Mouse (Mus musculus) neural tube, embryonic 15.5 days (tissue): ENCODE results near the gene Eno1. TPM values are rescaled to one million over a fixed set of nuclear protein-coding genes. Genes with fewer than 3 reads are reported as not detected.

Source experiments
- ATAC-seq: fragments of 200-750 bp; cut with Nextera tagmentation; 2 replicates; pipeline ENCODE4 v1.8.0; 2017; ENCODE audit warnings: mild to moderate bottlenecking, moderate TSS enrichment, moderate library complexity; ENCODE audit not compliant: low FRiP score
- H3K27ac ChIP-seq: fragments of 300-500 bp; sonication (generic); replicated peaks from 2 replicates; pipeline ENCODE4 v1.5.1; 2015; ENCODE audit warnings: mild to moderate bottlenecking, inconsistent platforms
- H3K27me3 ChIP-seq: fragments of 300-500 bp; sonication (generic); replicated peaks from 2 replicates; pipeline ENCODE4 v1.6.1; 2015; ENCODE audit warnings: inconsistent platforms
- H3K36me3 ChIP-seq: fragments of 300-500 bp; sonication (generic); 2 replicates; pipeline ENCODE4 v1.6.1; 2015; ENCODE audit warnings: inconsistent platforms
- H3K4me1 ChIP-seq: fragments of 300-500 bp; sonication (generic); 2 replicates; pipeline ENCODE4 v1.6.1; 2015; ENCODE audit warnings: inconsistent platforms
- H3K4me2 ChIP-seq: fragments of 300-500 bp; sonication (generic); 2 replicates; pipeline ENCODE4 v1.6.1; 2015; ENCODE audit warnings: inconsistent platforms, mild to moderate bottlenecking, moderate library complexity
- H3K4me3 ChIP-seq: fragments of 300-500 bp; sonication (generic); replicated peaks from 2 replicates; pipeline ENCODE4 v1.5.1; 2015; ENCODE audit warnings: mild to moderate bottlenecking, inconsistent platforms
- H3K9ac ChIP-seq: fragments of 300-500 bp; sonication (generic); replicated peaks from 2 replicates; pipeline ENCODE4 v1.6.1; 2015; ENCODE audit warnings: mild to moderate bottlenecking, inconsistent platforms
- H3K9me3 ChIP-seq: fragments of 300-500 bp; sonication (generic); replicated peaks from 2 replicates; pipeline ENCODE4 v1.6.1; 2016; ENCODE audit warnings: inconsistent platforms
- WGBS: fragments of 180-500 bp; shearing (Covaris S2); methylation state at CpG from one replicate; pipeline ENCODE4 v1.1.7; 2015; ENCODE audit warnings: mixed read lengths; 5-methylcytosine and 5-hydroxymethylcytosine counted together
- polyA plus RNA-seq: library from polyadenylated mRNA; unstranded; fragments of >200 nt; fragmentation: Nextera tagmentation; extraction: Ambion mirVana; gene quantifications from 2 replicates; pipeline ENCODE4 v1.2.1, GENCODE M21; 2015

Eno1 gene
- 1,173 and 1,202 TPM in 2 replicates for polyA plus RNA-seq

- peak within 1 kb of the TSS; percentile 85 for H3K4me3 ChIP-seq
- peak; percentile 95 for ATAC-seq
- H3K4me2 ChIP-seq: peak within 1 kb of the TSS; percentile 79
- H3K27me3 ChIP-seq: no peaks in the 10 kb centered on the region
- under 1% methylated on average over 74 of the region's 78 CpGs for WGBS
- H3K9me3 ChIP-seq: no peaks in the 10 kb centered on the region
- peaks cover 56% of the 10 kb centered on the region for H3K4me1 ChIP-seq
- H3K27ac ChIP-seq: peak within 1 kb of the TSS; percentile 99
- H3K36me3 ChIP-seq: peaks cover 11% of the 10 kb centered on the region
- peak within 1 kb of the TSS; percentile 86 for H3K9ac ChIP-seq
Observed at GRCm38 (mm10) chr4:150236521-150237481, at the start of gene Eno1. Gene Eno1 (plus strand): TSS chr4:150236721.

DNA sequence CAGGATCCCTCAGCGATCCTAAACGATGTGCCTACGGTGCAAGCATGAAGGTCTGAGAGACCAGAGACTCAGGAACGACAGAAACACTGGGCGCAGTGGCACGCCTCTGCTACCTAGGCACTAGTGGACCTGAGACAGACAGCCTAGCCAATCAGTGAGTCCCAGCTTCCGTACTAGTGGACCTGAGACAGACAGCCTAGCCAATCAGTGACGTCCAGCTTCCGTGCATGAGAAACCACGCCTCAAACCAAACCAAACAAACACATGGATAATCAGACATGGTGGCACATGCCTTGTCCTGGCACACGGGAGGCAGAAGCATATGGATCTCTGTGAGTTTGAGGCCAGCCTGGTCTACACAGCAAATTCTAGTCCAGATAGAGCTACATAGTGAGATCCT lies 48.3 kb upstream of the Eno1 start:
- no peak overlapping the region for H3K9ac ChIP-seq
- no peak overlapping the region for H3K4me3 ChIP-seq
- H3K4me1 ChIP-seq: no peaks in the 10 kb centered on the region
- no peak for ATAC-seq
- H3K4me2 ChIP-seq: no peak overlapping the region
- no peak overlapping the region for H3K27ac ChIP-seq
- 47% methylated on average over 11 of the region's 11 CpGs for WGBS
- no peaks in the 10 kb centered on the region for H3K9me3 ChIP-seq
- H3K27me3 ChIP-seq: no peaks in the 10 kb centered on the region
- no peaks in the 10 kb centered on the region for H3K36me3 ChIP-seq

DNA sequence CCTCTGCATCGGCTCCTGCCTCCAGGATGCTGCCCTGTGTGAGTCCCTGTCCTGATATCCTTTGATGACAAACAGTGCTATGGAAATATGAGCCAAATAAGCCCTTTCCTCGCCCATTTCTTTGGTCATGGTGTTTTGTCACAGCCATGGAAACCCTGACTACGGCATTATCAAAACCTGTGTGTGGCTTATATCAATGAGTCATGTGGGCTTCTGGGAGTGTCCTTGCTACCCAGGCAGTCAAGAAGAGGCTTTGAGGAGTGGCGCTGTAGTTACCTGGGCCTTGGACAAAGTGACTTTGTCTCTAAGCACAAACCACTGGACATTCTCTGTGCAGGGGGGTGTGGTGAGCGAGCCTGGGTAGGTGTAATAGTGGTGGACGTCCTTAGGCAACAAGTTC lies 44.3 kb upstream of the Eno1 start:
- Histone ChIP-seq H3K27ac (no peak overlapping the region), H3K9me3 (no peaks in the 10 kb centered on the region), H3K4me1 (no peaks in the 10 kb centered on the region), H3K4me2 (no peak overlapping the region), H3K36me3 (no peaks in the 10 kb centered on the region), H3K4me3 (no peak overlapping the region), H3K9ac (no peak overlapping the region), H3K27me3 (no peaks in the 10 kb centered on the region)
- 86% methylated on average over 6 of the region's 6 CpGs for WGBS
- no peak for ATAC-seq

GRCm38 (mm10) chr4:150193915-150194314 lies 42.6 kb upstream of the Eno1 start:
- ATAC-seq: no peak
- H3K4me2 ChIP-seq: no peak overlapping the region
- H3K4me1 ChIP-seq: no peaks in the 10 kb centered on the region
- H3K9ac ChIP-seq: no peak overlapping the region
- no peaks in the 10 kb centered on the region for H3K27me3 ChIP-seq
- no peak overlapping the region for H3K27ac ChIP-seq
- WGBS: 27% methylated on average over 1 of the region's 1 CpGs
- no peaks in the 10 kb centered on the region for H3K9me3 ChIP-seq
- no peak overlapping the region for H3K4me3 ChIP-seq
- H3K36me3 ChIP-seq: no peaks in the 10 kb centered on the region

GRCm38 (mm10) chr4:150198268-150198667 lies 38.3 kb upstream of the Eno1 start:
- Histone ChIP-seq H3K27me3 (no peaks in the 10 kb centered on the region), H3K4me3 (no peak overlapping the region), H3K4me1 (no peaks in the 10 kb centered on the region), H3K9me3 (no peaks in the 10 kb centered on the region), H3K4me2 (no peak overlapping the region), H3K27ac (no peak overlapping the region), H3K36me3 (no peaks in the 10 kb centered on the region), H3K9ac (no peak overlapping the region)
- no peak for ATAC-seq
- 81% methylated on average over 9 of the region's 9 CpGs for WGBS

DNA sequence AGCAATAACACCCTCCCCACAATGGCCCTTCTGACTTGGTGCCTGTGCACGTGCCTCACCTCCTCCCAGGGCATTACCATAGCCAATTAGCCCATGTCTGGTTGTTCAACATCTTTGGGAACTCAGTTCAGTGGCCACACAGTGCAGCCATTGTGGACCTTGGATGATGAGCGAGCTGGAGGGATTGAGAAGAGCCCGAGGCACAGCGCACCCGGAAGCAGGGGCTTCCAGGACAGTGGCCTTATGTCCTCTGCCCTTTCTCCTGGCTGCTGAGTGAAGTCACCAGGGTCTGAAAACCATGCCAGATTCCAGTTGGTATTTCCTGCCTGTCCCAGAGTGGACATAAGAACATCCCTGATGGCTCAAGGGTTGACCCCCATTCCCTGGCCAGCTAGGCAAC lies 35.3 kb upstream of the Eno1 start, which contains the start of gene Car6:
Gene Car6 (minus strand): TSS at position 101 of the 400 bp plus-strand sequence.
- H3K27me3 ChIP-seq: no peaks in the 10 kb centered on the region
- H3K36me3 ChIP-seq: no peaks in the 10 kb centered on the region
- no peaks in the 10 kb centered on the region for H3K9me3 ChIP-seq
- no peak within 1 kb of the TSS for H3K27ac ChIP-seq
- ATAC-seq: no peak
- 68% methylated on average over 5 of the region's 5 CpGs for WGBS
- no peak within 1 kb of the TSS for H3K9ac ChIP-seq
- no peak within 1 kb of the TSS for H3K4me2 ChIP-seq
- no peaks in the 10 kb centered on the region for H3K4me1 ChIP-seq
- no peak within 1 kb of the TSS for H3K4me3 ChIP-seq

DNA sequence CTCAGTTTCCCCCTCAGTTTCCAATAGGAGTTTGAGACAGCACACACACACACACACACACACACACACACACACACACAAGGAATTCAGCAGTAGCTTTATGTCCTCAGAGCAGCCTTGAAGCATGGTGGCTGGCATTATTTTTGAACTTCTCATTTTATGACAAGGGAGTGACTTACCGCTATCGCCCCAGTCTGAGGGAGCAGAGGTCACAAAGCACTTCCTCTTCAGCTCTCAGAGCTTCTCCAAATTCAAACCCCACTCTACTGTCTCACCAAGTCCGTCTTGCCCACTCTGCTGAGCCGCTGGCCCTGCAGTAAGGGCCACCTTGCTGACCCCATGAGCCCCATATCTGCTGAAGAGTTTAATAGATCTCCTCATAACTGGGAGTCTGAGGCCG lies 33.8 kb upstream of the Eno1 start:
- no peak overlapping the region for H3K27ac ChIP-seq
- H3K4me3 ChIP-seq: no peak overlapping the region
- H3K27me3 ChIP-seq: no peaks in the 10 kb centered on the region
- H3K36me3 ChIP-seq: no peaks in the 10 kb centered on the region
- no peak overlapping the region for H3K9ac ChIP-seq
- H3K4me1 ChIP-seq: no peaks in the 10 kb centered on the region
- H3K9me3 ChIP-seq: no peaks in the 10 kb centered on the region
- WGBS: 88% methylated on average over 5 of the region's 5 CpGs
- no peak for ATAC-seq
- no peak overlapping the region for H3K4me2 ChIP-seq

DNA sequence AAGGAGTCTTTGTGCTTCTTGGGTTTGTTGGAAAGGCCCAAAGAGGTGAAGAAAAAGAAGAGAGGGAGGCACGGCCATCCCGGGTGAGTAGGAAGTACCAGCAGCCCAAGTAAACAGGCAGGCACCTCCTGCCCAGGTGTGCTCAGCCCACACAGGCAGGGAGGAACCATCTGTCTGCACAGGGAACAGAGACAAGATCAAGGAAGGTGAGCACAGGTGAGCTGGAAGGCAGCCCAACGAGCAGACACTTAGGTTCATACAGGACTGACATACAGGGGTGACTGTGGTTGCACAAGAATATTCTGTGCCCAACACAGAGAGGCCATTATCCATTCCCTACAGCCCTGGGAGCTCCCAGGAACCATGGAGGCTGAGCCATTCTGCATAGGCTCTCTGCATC lies 31.6 kb upstream of the Eno1 start:
- H3K9me3 ChIP-seq: no peaks in the 10 kb centered on the region
- no peaks in the 10 kb centered on the region for H3K36me3 ChIP-seq
- no peak overlapping the region for H3K9ac ChIP-seq
- ATAC-seq: no peak
- H3K4me2 ChIP-seq: no peak overlapping the region
- no peak overlapping the region for H3K4me3 ChIP-seq
- H3K27ac ChIP-seq: no peak overlapping the region
- H3K27me3 ChIP-seq: no peaks in the 10 kb centered on the region
- 82% methylated on average over 3 of the region's 3 CpGs for WGBS
- no peaks in the 10 kb centered on the region for H3K4me1 ChIP-seq

GRCm38 (mm10) chr4:150209751-150210150 lies 26.8 kb upstream of the Eno1 start:
- Histone ChIP-seq H3K27me3 (no peaks in the 10 kb centered on the region), H3K9me3 (no peaks in the 10 kb centered on the region), H3K4me3 (no peak overlapping the region), H3K4me2 (no peak overlapping the region), H3K4me1 (peaks cover 6% of the 10 kb centered on the region), H3K27ac (no peak overlapping the region), H3K9ac (no peak overlapping the region), H3K36me3 (no peaks in the 10 kb centered on the region)
- no peak for ATAC-seq
- WGBS: 92% methylated on average over 5 of the region's 5 CpGs

DNA sequence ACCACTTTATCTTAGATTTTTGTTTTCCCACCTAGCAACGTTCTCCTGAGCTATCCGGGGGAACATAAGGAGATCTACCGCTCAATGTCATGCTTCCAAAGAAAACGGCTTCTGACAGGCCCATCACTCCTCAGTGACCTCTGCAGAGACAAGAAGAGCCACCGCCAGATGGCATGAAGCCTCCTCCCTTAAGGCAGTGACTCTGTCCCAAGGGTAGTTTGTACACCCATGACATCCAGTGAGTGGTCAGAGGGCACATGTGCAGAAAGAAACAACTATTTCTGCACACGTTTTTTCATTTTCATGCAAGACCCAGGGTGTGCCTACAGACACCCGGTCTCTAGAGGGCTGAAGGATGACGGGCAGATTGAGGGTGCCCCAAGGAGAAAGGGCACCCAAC lies 26.2 kb upstream of the Eno1 start:
- H3K4me2 ChIP-seq: no peak overlapping the region
- peaks cover 6% of the 10 kb centered on the region for H3K4me1 ChIP-seq
- H3K9ac ChIP-seq: no peak overlapping the region
- 75% methylated on average over 8 of the region's 8 CpGs for WGBS
- no peaks in the 10 kb centered on the region for H3K27me3 ChIP-seq
- H3K9me3 ChIP-seq: no peaks in the 10 kb centered on the region
- H3K4me3 ChIP-seq: no peak overlapping the region
- no peak for ATAC-seq
- no peaks in the 10 kb centered on the region for H3K36me3 ChIP-seq
- H3K27ac ChIP-seq: no peak overlapping the region

DNA sequence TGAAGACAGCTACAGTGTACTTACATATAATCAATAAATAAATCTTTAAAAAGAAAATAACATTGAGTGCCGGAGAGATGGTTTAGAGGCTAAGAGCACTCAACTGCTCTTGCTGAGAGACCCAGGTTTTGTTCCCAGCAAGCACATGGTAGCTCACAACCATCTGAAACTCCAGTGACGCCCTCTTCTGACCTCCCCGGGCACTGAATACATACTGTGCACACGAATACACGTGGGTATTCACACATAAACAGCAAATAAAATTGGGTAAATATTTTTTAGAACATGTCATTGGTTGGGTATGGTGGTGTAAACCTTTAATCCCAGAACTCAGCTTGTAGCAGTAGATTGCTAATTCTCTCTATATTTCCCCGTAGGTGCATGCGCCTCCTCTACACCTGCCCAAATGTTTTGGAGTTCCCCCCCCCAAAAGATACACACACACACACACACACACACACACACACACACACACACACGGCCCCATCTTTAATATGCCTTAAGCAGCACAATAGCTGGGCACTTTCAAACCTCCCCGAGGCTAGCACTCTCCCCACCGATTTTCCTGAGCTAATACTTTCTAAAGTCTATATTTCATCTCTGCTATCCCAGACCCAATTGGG lies 24.5 kb upstream of the Eno1 start:
- Histone ChIP-seq H3K9me3 (no peaks in the 10 kb centered on the region), H3K4me3 (peak overlapping the region; percentile 27; the same call in 1 of the 2 replicates), H3K27ac (no peak overlapping the region), H3K36me3 (no peaks in the 10 kb centered on the region), H3K4me2 (peak overlapping the region; percentile 51), H3K27me3 (no peaks in the 10 kb centered on the region), H3K9ac (no peak overlapping the region), H3K4me1 (peaks cover 6% of the 10 kb centered on the region)
- WGBS: 49% methylated on average over 10 of the region's 10 CpGs
- ATAC-seq: no peak

DNA sequence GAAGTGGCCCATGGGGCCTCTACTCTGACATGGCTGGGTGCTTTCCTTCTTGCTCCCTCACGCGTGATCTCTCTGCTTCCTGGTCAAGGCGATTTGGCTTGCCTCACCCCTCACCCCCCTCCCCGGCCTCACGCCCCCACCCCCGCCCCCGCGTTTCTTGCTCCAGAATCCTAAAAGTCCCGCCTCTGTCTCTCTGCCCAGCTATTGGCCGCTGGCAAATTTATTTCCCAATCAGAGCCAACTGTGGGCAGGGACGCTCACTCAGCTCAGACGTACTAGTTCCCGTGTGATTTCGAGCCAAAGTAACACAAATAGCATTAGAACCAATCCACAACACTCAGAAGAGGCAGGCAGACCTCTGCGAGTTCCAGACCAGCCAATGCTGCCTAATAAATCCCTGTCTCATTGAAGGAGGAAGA lies 24.0 kb upstream of the Eno1 start:
- no peak for ATAC-seq
- peak overlapping the region; percentile 4; the same call in 1 of the 2 replicates for H3K9ac ChIP-seq
- H3K27me3 ChIP-seq: no peaks in the 10 kb centered on the region
- peaks cover 6% of the 10 kb centered on the region for H3K4me1 ChIP-seq
- WGBS: 2% methylated on average over 15 of the region's 15 CpGs
- H3K36me3 ChIP-seq: no peaks in the 10 kb centered on the region
- H3K9me3 ChIP-seq: no peaks in the 10 kb centered on the region
- H3K27ac ChIP-seq: no peak overlapping the region
- peak overlapping the region; percentile 51 for H3K4me2 ChIP-seq
- peak overlapping the region; percentile 27 for H3K4me3 ChIP-seq
